Mouse (Mus musculus) frontal cortex, postnatal 25 days (tissue): ENCODE data around the gene Atp2b1.

Experiments
- DNase-seq, 2 experiments: peaks; one replicate each; pipeline ENCODE4 v3.0.0; 2022; ENCODE audit warnings: low spot score in 2 of 2

Gene Atp2b1

GRCm38 (mm10) chr10:98913961-98914809 is at the start of gene Atp2b1:
Atp2b1 (plus strand) TSS chr10:98914406.
- peak; percentile 77 to 78 for DNase-seq

GRCm38 (mm10) chr10:98864851-98865250 is 49.4 kb upstream of the Atp2b1 start:
- no peak for DNase-seq

DNA sequence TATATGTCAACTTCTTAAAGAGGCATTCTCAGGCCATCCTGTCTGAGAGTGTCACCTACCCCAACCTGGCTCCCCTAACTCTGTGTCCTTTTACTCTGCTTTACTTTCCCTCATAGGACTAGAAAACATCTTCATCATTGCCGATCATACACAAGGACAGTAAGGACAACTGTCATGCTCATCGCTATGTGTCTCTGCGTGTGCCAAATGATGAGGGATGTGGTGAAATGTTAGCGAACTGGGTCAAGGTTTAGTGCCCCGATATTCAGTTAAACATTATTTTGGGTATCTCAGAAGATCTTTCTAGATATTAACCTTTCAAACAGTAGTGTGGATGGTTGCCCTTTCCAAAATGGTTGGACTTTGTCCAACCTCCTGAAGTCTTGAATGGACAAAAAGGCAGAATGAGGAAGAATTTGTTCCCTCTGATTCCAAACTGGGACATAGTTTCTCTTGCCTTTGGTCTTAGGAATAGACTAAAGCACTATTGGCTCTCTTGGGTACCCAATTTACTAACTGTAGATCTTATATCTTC is 47.3 kb upstream of the Atp2b1 start:
- no peak for DNase-seq

GRCm38 (mm10) chr10:98868351-98868908 is 45.8 kb upstream of the Atp2b1 start:
- DNase-seq = no peak

GRCm38 (mm10) chr10:98877855-98878254 is 36.4 kb upstream of the Atp2b1 start:
- no peak for DNase-seq

- DNase-seq = no peak
These were observed 35.6 kb upstream of the Atp2b1 start for GRCm38 (mm10) chr10:98878636-98879035.

DNA sequence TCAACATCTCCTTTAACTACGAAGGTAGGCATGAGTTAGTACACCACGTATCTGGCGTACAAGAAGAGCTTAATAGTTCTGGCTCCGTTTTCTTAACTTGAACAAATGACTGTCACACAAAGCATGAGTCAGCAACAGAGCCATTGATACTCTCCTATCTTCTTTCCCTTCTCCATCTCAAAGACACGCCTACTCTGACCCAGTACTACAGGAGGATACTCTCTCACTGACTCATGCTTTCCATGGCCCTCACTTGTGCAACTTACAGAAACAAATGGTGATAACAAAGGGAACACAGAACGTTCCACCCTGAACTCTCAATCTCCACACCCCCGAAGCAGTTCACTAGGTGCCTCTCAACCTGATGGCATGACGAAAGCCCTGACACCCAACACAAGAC is 34.1 kb upstream of the Atp2b1 start:
- DNase-seq = no peak

DNA sequence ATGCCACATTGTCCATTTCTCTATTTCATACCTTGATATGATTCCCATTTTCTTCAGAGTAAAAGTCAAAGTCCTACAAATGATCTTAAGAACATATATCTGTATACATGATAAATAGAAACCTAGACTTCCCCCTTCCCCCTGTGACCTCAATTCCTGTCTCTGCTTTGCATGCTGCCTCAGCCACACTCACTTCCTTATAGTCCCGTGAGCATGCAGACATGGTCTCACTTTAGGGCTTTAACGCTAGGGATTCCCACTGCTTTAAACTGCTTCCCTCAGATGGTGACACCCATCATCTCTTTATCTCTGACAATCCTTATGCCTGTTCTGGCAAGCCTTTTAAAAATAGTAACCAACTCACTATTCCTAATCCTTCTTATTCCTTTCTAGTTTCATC is 33.5 kb upstream of the Atp2b1 start:
- no peak for DNase-seq

GRCm38 (mm10) chr10:98881492-98881891 is 32.7 kb upstream of the Atp2b1 start:
- DNase-seq = no peak

GRCm38 (mm10) chr10:98882587-98882986 is 31.6 kb upstream of the Atp2b1 start:
- no peak for DNase-seq

DNA sequence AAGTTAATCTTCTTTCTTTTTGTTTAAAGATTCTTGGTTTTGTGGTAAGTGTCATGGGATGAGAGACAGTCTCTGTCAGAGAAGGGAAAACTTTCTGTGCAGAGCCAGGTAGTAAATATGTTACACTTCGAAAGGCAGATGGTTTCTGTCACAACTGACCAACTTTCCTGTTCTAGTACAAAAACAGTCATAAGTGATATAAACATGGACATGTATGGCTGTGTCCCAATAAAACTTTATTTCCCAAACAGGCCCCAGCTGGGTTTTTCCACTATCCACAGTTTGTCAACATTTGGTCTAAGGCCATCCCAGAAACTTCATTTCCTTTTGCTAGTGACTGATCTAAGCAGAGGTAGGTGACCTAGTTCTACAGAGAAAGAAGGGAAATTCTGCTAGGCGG is 29.8 kb upstream of the Atp2b1 start:
- DNase-seq = no peak

GRCm38 (mm10) chr10:98886770-98887271 is 27.4 kb upstream of the Atp2b1 start:
- no peak for DNase-seq

GRCm38 (mm10) chr10:98891361-98891760 is 22.8 kb upstream of the Atp2b1 start:
- DNase-seq = no peak

DNA sequence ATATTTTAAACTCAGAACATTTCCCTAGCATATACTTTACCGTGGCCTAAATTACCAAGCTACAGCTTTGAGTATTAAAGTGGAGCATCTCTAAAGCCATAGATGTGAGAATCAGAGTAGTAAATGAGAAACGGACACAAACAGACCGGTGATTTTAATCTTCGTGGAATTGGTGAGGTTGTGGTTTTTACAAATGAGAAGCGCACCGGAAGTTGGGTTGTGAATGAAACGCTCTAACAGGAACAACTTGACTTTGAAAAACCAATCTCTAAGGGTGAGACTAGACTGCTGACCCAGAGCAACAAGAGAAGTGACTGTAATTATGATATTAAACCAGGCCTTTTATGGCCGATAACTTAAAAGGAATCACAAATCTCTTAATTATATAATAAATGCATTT is 16.7 kb upstream of the Atp2b1 start:
- DNase-seq = no peak

DNA sequence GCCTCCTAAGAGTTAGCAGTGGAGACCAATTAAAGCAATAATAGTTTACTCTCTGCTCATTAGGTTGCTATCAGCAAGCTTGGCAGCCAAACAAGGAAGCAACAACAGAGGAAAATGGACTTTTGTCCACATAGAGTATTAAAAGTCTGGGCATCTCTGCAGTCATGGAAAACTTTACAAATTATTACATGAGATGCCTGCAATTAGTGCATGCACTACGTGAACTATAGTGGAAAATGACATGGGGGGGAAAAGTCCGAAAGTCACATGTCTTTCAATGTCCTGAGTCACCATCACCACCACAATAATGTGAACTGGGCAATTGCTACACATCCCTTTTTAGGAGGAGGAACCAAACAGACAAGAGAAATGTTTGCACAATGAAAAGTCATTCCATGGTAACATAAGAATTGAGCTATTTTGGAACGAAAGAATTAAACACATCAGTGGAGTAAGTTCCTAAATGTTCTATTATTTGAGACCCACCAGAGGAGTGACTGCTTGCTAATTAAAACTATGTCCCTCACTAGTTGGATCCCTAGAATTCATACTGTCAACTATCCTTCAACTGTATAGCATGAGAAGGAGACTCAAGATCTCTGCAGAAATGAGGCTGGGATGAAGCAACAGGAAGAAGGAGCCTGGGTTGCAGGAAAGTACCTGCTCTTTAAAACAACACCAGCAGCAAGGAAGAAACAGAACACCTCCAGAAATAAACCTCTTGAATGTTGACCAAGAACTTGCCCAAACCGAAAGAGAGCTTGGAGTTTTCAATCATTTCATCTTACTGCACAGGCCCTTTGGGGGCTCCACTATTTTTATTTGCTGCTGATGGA is 16.1 kb upstream of the Atp2b1 start:
- DNase-seq = no peak

GRCm38 (mm10) chr10:98901533-98901932 is 12.7 kb upstream of the Atp2b1 start:
- DNase-seq = no peak

DNA sequence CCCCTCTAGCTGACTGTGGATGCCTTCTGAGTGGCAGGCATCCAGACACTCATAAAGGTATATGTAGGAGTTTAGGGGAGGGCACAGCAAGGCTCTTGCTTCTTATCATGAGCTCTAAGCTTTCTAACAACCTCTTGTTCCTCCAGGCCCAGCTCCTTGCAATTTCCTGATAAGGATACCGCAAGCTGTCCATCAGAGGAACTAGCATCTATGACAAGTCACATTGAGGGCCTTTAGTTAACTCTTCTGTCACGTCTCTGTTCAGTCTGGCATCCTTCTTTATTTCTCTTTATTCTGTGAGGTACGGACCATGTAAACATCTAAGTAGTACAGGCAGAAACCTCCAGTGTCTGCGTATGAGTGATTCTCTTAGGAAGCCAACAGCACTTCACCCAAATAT is 8.2 kb upstream of the Atp2b1 start:
- DNase-seq = no peak

GRCm38 (mm10) chr10:98906941-98907549 is 7.2 kb upstream of the Atp2b1 start:
- DNase-seq = no peak

- no peak for DNase-seq
These were observed 621 bp upstream of the Atp2b1 start for GRCm38 (mm10) chr10:98913610-98913960.

DNA sequence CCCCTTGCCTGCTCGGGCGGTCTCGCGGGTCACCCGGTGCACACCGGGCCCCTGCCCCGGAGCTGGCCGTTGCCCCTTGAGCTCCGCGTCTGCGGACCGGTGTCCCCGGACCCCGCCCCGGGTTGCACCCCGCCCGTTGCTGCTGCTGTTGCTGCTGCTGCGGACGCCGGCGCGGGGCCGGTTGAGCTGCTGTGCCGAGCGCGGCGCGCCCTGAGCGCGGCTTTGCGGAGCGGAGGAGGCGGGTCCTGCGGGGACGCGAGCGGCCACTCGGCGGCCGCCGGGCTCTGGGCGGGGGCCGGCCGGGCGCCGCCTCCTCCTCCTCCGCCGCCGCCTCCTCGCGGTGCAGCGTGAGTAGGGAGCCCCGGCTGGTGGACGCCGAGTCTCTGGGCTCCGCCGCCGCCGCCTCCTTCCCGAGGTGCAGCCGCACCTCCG is 620 bp downstream of the Atp2b1 start:
- DNase-seq = peak; percentile 57 to 63

DNA sequence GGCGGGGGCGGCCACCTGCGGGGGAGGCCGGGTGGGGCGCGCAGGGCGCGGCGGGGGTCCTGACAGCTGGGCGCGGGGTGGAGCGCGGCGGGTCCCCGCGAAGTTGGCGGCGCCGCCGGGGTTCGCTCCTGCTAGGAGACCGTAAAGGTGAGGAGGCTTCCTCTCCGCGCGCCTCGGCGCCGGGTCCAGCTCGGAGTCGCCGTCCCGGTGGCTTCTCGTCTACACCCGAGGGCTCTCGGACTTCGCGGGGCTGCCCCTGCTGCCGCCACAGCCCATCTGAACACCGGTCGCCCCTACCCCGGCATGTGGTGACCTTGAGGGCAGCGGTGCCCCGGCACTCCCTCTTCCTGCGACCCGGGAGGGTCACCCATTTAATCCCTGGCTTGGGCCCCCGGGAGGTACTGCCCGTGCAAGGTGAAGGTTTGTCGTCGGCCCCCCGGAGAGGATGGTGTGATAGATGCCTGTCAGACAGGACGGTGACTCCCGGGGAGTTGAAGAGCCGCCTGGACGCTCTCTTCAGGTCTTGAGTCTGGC is 1.3 kb downstream of the Atp2b1 start:
- no peak for DNase-seq
